Mouse (Mus musculus) liver, embryonic 11.5 days (tissue): Measurements from ENCODE around the gene Krtap1-5. TPM values are rescaled to one million over a fixed set of nuclear protein-coding genes. Genes with fewer than 3 reads are reported as not detected.

Experiments used
- ATAC-seq: fragments of 200-750 bp; cut with Nextera tagmentation; replicated peaks from 2 replicates; pipeline ENCODE4 v1.8.0; 2017; ENCODE audit warnings: moderate number of reproducible peaks, mild to moderate bottlenecking, moderate TSS enrichment, moderate library complexity; ENCODE audit not compliant: low FRiP score
- DNase-seq: peaks from one replicate; pipeline ENCODE4 v3.0.0-alpha.2; 2017; ENCODE audit warnings: low spot score
- H3K27ac ChIP-seq: fragments of 300-500 bp; sonication (generic); 2 replicates; pipeline ENCODE4 v1.5.1; 2014; ENCODE audit warnings: mild to moderate bottlenecking, low read depth, low read length, control low read depth
- H3K27me3 ChIP-seq: fragments of 300-500 bp; sonication (generic); replicated peaks from 2 replicates; pipeline ENCODE4 v1.6.1; 2014; ENCODE audit warnings: low read length, mixed read lengths; ENCODE audit not compliant: control insufficient read depth, insufficient read depth
- H3K36me3 ChIP-seq: fragments of 300-500 bp; sonication (generic); 2 replicates; pipeline ENCODE4 v1.6.1; 2014; ENCODE audit warnings: mild to moderate bottlenecking, low read length, moderate library complexity, mixed read lengths; ENCODE audit not compliant: control insufficient read depth, insufficient read depth
- H3K4me1 ChIP-seq: fragments of 300-500 bp; sonication (generic); replicated peaks from 2 replicates; pipeline ENCODE4 v1.6.1; 2014; ENCODE audit warnings: low read length, mixed read lengths; ENCODE audit not compliant: control insufficient read depth, insufficient read depth
- H3K4me2 ChIP-seq: fragments of 300-500 bp; sonication (generic); 2 replicates; pipeline ENCODE4 v1.6.1; 2014; ENCODE audit warnings: mild to moderate bottlenecking, control low read depth, moderate library complexity
- H3K4me3 ChIP-seq: fragments of 300-500 bp; sonication (generic); 2 replicates; pipeline ENCODE4 v1.5.1; 2014; ENCODE audit warnings: low read depth, low read length, control low read depth
- H3K9ac ChIP-seq: fragments of 300-500 bp; sonication (generic); 2 replicates; pipeline ENCODE4 v1.6.1; 2014; ENCODE audit warnings: low read depth, low read length, control low read depth
- H3K9me3 ChIP-seq: fragments of 300-500 bp; sonication (generic); 2 replicates; pipeline ENCODE4 v1.6.1; 2016; ENCODE audit warnings: low read length, inconsistent platforms, mixed read lengths; ENCODE audit not compliant: control insufficient read depth
- WGBS: fragments of 180-500 bp; shearing (Covaris S2); extraction: QIAGEN DNeasy Blood & Tissue Kit; methylation state at CpG from one replicate; pipeline ENCODE4 v1.1.7; 2014; 5-methylcytosine and 5-hydroxymethylcytosine counted together
- polyA plus RNA-seq: library from polyadenylated mRNA; unstranded; fragments of >200 nt; fragmentation: Nextera tagmentation; extraction: Ambion mirVana; gene quantifications from 2 replicates; pipeline ENCODE4 v1.2.1, GENCODE M21; 2014

Krtap1-5 gene
- polyA plus RNA-seq, 1 experiment from 2014 or later: not detected

DNA sequence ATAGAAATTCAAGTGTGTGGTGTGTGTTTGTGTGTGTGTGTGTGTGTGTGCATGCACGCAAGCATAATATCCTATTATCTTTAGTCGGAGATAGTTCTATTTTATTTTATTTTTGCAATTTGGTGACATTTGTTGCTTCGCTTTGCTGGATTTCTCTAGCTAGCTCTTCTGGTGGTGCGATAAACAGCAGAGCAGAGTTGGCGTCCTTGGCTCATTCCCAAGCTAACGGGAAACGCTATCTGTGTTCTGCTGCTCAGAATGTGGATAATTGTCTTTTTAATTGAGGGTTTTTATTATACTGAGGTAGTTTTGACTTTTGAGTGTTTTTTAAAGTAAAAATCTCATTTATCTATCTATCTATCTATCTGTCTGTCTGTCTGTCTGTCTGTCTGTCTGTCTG is 4.3 kb upstream of the Krtap1-5 start:
- ATAC-seq (no peak), DNase-seq (no peak)
- Histone ChIP-seq H3K4me1 (no peaks in the 10 kb centered on the region), H3K4me2 (no peak overlapping the region), H3K4me3 (no peak overlapping the region), H3K9ac (no peak overlapping the region), H3K36me3 (no peaks in the 10 kb centered on the region), H3K27me3 (no peaks in the 10 kb centered on the region), H3K27ac (no peak overlapping the region), H3K9me3 (no peaks in the 10 kb centered on the region)
- WGBS: 80% methylated on average over 7 of the region's 7 CpGs

DNA sequence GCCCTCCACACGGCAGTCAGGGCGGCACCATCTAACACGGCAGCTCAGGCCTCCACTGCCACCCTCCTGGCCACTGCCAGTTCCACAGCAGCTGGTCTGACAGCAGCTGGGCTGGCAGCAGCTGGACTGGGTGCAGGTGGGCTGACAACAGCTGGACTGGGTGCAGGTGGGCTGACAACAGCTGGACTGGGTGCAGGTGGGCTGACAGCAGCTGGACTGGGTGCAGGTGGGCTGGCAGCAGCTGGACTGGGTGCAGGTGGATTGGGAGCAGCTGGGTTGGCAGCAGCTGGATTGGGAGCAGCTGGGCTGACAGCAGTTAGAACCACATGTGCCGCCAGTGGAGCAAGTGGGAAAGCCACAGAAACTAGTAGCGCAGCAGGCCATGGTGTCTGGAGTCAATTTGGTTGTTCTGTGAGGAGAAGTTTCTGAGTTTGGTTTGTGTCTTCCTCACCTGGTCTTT is 2.5 kb upstream of the Krtap1-5 start, which contains the start of gene Krtap1-4:
Gene Krtap1-4 (minus strand): TSS at position 410 of the 460 bp plus-strand sequence.
- WGBS: 75% methylated on average over 5 of the region's 5 CpGs
- H3K9ac ChIP-seq: no peak within 1 kb of the TSS
- no peak within 1 kb of the TSS for H3K4me3 ChIP-seq
- H3K36me3 ChIP-seq: no peaks in the 10 kb centered on the region
- H3K27me3 ChIP-seq: no peaks in the 10 kb centered on the region
- H3K4me2 ChIP-seq: no peak within 1 kb of the TSS
- no peaks in the 10 kb centered on the region for H3K9me3 ChIP-seq
- H3K27ac ChIP-seq: no peak within 1 kb of the TSS
- no peaks in the 10 kb centered on the region for H3K4me1 ChIP-seq
- DNase-seq (no peak), ATAC-seq (no peak)

DNA sequence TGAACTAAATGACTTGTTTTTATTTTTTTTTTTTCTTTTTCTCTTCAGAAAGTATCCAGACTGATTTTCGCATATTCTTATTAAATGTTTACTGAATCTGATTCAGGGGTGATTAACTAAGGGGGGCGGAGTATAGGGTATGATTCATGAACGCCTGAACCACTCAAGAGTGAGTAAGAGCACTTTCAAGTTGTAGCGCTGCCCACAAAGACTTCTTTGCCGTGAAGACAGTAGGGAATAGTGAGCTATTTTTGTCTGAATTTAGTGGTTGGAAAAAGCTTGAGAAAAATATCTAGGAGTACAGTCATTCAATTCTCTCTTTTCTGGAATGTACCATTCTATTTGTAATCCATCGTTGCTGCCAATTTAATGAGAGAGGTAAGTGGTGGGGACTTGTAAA is 748 bp upstream of the Krtap1-5 start:
- no peak for DNase-seq
- Histone ChIP-seq H3K4me1 (no peaks in the 10 kb centered on the region), H3K27me3 (no peaks in the 10 kb centered on the region), H3K4me2 (no peak overlapping the region), H3K9ac (no peak overlapping the region), H3K9me3 (no peaks in the 10 kb centered on the region), H3K4me3 (no peak overlapping the region), H3K36me3 (no peaks in the 10 kb centered on the region), H3K27ac (no peak overlapping the region)
- 80% methylated on average over 6 of the region's 6 CpGs for WGBS
- ATAC-seq: no peak

DNA sequence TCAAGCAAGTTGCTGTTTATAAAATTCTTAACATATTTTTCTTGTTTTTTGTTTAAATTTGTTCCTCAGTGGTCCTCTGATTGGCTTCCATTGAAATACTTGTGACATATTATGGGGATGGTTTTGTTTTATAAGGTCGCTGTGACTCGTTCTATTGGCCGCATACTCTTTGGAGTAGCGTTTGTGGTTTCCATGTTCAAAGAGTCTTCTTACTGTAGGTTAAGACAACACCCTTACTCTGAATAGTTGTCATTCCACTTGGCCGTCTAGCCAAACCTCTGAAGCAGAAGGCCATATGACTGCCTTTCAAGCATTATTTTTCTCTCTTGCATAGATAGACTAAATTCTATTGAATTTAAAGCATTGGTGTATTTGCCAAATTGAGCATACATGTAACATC is 235 bp upstream of the Krtap1-5 start:
- Histone ChIP-seq H3K27ac (no peak overlapping the region), H3K4me2 (no peak overlapping the region), H3K4me3 (no peak overlapping the region), H3K9me3 (no peaks in the 10 kb centered on the region), H3K9ac (no peak overlapping the region), H3K4me1 (no peaks in the 10 kb centered on the region), H3K27me3 (no peaks in the 10 kb centered on the region), H3K36me3 (no peaks in the 10 kb centered on the region)
- DNase-seq: no peak
- 86% methylated on average over 5 of the region's 5 CpGs for WGBS
- ATAC-seq: no peak

DNA sequence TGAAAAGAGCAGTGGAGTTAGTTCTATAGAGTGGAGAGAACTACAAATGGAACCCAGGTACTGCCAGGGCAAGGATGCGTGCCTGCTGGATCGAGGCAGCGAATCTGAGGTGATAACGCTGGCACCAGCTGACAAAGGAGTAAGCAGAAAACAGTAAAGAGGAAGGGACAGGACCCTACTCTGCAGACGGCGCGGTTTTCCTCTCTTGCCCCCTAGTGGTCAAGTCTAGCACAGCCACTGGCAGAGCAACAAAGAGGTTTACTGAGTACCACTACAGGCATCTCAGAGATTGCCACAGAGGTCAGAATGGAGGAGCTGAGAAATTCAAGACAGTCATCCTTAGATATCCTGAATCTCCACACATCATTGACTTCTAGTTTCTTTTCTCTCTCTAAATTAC is 6.7 kb downstream of the Krtap1-5 start:
- no peaks in the 10 kb centered on the region for H3K4me1 ChIP-seq
- DNase-seq (peak; percentile 47), ATAC-seq (0 out of 2 replicates have a peak, but pooled peaks have one; percentile 56)
- H3K9ac ChIP-seq: no peak overlapping the region
- peak overlapping the region; percentile 35; the same call in 1 of the 2 replicates for H3K4me2 ChIP-seq
- no peak overlapping the region for H3K4me3 ChIP-seq
- WGBS: 3% methylated on average over 7 of the region's 7 CpGs
- no peak overlapping the region for H3K27ac ChIP-seq
- no peaks in the 10 kb centered on the region for H3K27me3 ChIP-seq
- H3K9me3 ChIP-seq: no peaks in the 10 kb centered on the region
- H3K36me3 ChIP-seq: no peaks in the 10 kb centered on the region

DNA sequence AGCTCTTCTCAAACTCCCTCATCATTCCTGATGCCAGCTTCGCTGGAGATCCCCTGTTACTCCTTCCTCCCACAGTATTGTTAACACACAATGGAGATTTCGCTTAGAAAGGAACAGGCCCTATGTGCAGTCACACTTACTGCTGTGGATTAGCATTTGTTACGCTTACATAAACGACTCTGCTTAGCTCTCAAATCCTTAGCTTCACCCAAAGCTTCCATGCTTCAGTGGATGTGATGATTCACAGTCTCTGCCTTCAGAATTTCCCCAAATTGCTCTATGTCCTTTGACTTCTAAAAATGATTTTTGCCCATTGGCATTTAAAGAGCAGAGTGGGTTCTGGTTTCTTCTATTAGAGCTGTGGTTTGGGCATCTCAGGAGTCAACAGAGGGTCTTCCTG is 7.7 kb downstream of the Krtap1-5 start:
- no peaks in the 10 kb centered on the region for H3K27me3 ChIP-seq
- no peak for DNase-seq
- no peak overlapping the region for H3K9ac ChIP-seq
- H3K4me1 ChIP-seq: no peaks in the 10 kb centered on the region
- ATAC-seq: no peak
- H3K36me3 ChIP-seq: no peaks in the 10 kb centered on the region
- H3K9me3 ChIP-seq: no peaks in the 10 kb centered on the region
- H3K27ac ChIP-seq: no peak overlapping the region
- H3K4me3 ChIP-seq: no peak overlapping the region
- H3K4me2 ChIP-seq: no peak overlapping the region
- 60% methylated on average over 4 of the region's 4 CpGs for WGBS

DNA sequence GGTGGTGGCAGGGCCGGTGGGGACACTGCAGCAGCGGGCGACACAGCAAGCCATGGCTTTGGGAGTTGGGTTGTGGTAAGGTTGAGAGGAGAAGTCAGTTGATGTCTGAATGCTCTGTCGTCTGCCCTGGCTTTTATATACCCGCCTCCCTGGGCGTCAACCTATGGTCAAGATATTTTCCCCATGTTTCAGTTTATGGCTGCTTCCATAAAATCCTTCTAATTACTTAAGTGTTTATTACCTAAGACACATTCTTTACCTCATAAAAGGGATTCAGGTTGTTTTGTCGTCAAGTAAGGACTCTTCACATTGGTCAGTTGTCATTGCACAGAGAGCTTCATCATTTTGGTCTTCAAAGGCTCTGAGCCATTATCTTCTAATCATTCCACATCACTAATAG is 14.3 kb downstream of the Krtap1-5 start, which contains the start of gene Krtap3-1:
Gene Krtap3-1 (minus strand): TSS at position 101 of the 400 bp plus-strand sequence.
- WGBS: 87% methylated on average over 7 of the region's 7 CpGs
- DNase-seq (no peak), ATAC-seq (no peak)
- H3K27ac ChIP-seq: no peak within 1 kb of the TSS
- no peaks in the 10 kb centered on the region for H3K9me3 ChIP-seq
- no peaks in the 10 kb centered on the region for H3K36me3 ChIP-seq
- H3K4me2 ChIP-seq: no peak within 1 kb of the TSS
- no peak within 1 kb of the TSS for H3K4me3 ChIP-seq
- H3K9ac ChIP-seq: no peak within 1 kb of the TSS; the same call in 1 of the 2 replicates
- H3K27me3 ChIP-seq: no peaks in the 10 kb centered on the region
- H3K4me1 ChIP-seq: no peaks in the 10 kb centered on the region

DNA sequence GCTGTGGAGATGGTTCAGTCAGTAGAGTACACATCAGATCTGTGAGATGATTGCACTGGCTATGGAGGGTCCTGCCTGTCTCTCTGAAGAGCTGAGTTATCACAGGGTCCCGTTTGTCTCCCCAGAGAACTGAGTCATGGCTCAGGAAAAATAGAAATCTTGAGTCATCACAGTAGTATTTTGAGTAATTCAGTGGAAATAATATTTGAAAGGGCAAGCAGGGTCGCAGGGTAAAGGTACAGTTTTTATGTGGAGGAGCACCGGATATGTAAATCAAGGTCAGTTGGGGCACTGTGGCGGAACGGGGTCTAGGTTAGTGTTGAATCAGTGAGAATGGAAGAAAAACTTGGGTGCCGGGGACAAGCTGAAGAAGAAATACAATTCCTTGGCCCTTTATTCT is 18.2 kb downstream of the Krtap1-5 start:
- 77% methylated on average over 6 of the region's 6 CpGs for WGBS
- H3K4me1 ChIP-seq: no peaks in the 10 kb centered on the region
- no peak for ATAC-seq
- no peak overlapping the region for H3K27ac ChIP-seq
- H3K4me3 ChIP-seq: no peak overlapping the region
- no peak overlapping the region for H3K4me2 ChIP-seq
- H3K36me3 ChIP-seq: no peaks in the 10 kb centered on the region
- no peak for DNase-seq
- no peak overlapping the region for H3K9ac ChIP-seq
- no peaks in the 10 kb centered on the region for H3K27me3 ChIP-seq
- H3K9me3 ChIP-seq: no peaks in the 10 kb centered on the region

DNA sequence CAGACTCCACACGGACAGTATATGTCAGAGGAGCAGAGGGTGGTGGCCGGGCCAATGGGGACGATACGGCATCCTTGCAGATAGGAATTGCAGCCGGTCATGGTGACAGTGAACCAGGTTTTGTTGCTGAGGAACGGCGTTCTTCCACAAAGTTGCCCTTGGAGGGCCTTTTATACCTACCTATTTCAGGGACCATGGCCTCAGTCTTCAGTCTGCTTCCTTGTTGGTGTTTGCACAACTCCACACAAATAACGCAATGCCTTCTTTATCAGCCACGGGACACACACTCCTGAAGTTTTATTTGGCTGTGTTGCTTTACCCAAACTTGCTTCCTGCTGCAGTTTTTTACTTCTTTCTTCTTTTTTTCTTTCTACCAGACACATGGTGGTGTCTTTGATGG is 21.4 kb downstream of the Krtap1-5 start, which contains the start of gene Gm11939:
Gene Gm11939 (minus strand): TSS at position 101 of the 400 bp plus-strand sequence.
- Histone ChIP-seq H3K9me3 (no peaks in the 10 kb centered on the region), H3K27ac (no peak within 1 kb of the TSS), H3K9ac (no peak within 1 kb of the TSS), H3K27me3 (no peaks in the 10 kb centered on the region), H3K4me2 (no peak within 1 kb of the TSS), H3K36me3 (no peaks in the 10 kb centered on the region), H3K4me1 (no peaks in the 10 kb centered on the region), H3K4me3 (no peak within 1 kb of the TSS)
- DNase-seq (no peak), ATAC-seq (no peak)
- 86% methylated on average over 9 of the region's 9 CpGs for WGBS
